Mouse (Mus musculus): ENCODE data around the gene Kpna1. TPM values are rescaled to one million over a fixed set of nuclear protein-coding genes. Genes with fewer than 3 reads are reported as not detected.

Gene Kpna1
- polyA plus RNA-seq, 3 experiments from 2014 or later: 39.8 to 41.2 (median 40.9) TPM

- ATAC-seq: peak; percentile 39
These were observed 92.5 kb downstream of the Kpna1 start for GRCm38 (mm10) chr16:36071071-36071449.

- peak; percentile 84 for ATAC-seq
These were observed 93.2 kb downstream of the Kpna1 start, which contains the start of the genes Fam162a and Ccdc58 for GRCm38 (mm10) chr16:36071450-36072379. Gene Fam162a (minus strand): TSS chr16:36071594. Gene Ccdc58 (plus strand): TSS chr16:36071685.

GRCm38 (mm10) chr16:36072410-36073011, 94.0 kb downstream of the Kpna1 start:
- no peak for ATAC-seq

GRCm38 (mm10) chr16:36074772-36075171, 96.2 kb downstream of the Kpna1 start:
- ATAC-seq: no peak

- ATAC-seq: no peak
These were observed 101.4 kb downstream of the Kpna1 start for GRCm38 (mm10) chr16:36079916-36080315.

Other genes starting within 250 kb of the Kpna1 start
- gene Dirc2, start 209.4 kb upstream of the Kpna1 start, polyA plus RNA-seq (2017; shearing (Covaris generic)): 1 to 10 TPM; 1.4 to 4.9 (median 1.9) TPM
- gene Hspbap1, start 208.4 kb upstream of the Kpna1 start, polyA plus RNA-seq (2017; shearing (Covaris generic)): 10 to 100 TPM; 20.7 to 25.2 (median 21.8) TPM
- gene Parp14, start 107.2 kb upstream of the Kpna1 start, polyA plus RNA-seq (2017; shearing (Covaris generic)): 10 to 100 TPM; 36.0 to 48.6 (median 36.6) TPM
- gene Parp9, start 40.3 kb upstream of the Kpna1 start, polyA plus RNA-seq (2017; shearing (Covaris generic)): 10 to 100 TPM; 62.4 to 76.7 (median 76.5) TPM
- 10 to 100 TPM; 47.2 to 59.8 (median 52.9) TPM for gene Dtx3l, start 39.6 kb upstream of the Kpna1 start, polyA plus RNA-seq (2017; shearing (Covaris generic))
- gene Wdr5b, start 62.4 kb downstream of the Kpna1 start, polyA plus RNA-seq (2017; shearing (Covaris generic)): 1 to 10 TPM; 7.2 to 9.7 (median 7.3) TPM
- gene Fam162a, start 92.8 kb downstream of the Kpna1 start, polyA plus RNA-seq (2017; shearing (Covaris generic)): 100 to 1,000 TPM in 2 of 3 experiments, 10 to 100 TPM in 1; 88.8 to 114 (median 113) TPM
- 10 to 100 TPM; 31.1 to 34.2 (median 31.7) TPM for gene Ccdc58, start 92.9 kb downstream of the Kpna1 start, polyA plus RNA-seq (2017; shearing (Covaris generic))
- under 1 TPM in 1 of 3 experiments, not detected in 2; 0.34 TPM for gene Csta1, start 152.5 kb downstream of the Kpna1 start, polyA plus RNA-seq (2017; shearing (Covaris generic))
- gene Stfa2l1, start 178.1 kb downstream of the Kpna1 start, polyA plus RNA-seq (2017; shearing (Covaris generic)): not detected
- not detected for gene Gm5483, start 205.5 kb downstream of the Kpna1 start, polyA plus RNA-seq (2017; shearing (Covaris generic))
- not detected for gene Gm5416, start 231.7 kb downstream of the Kpna1 start, polyA plus RNA-seq (2017; shearing (Covaris generic))
- gene 2010005H15Rik, start 242.7 kb downstream of the Kpna1 start, polyA plus RNA-seq (2017; shearing (Covaris generic)): 1 to 10 TPM in 1 of 3 experiments, under 1 TPM in 1, not detected in 1; 0.59 to 1.1 TPM

Measured in inflammation-experienced regulatory T-cells, adult 6 months (primary cell).